Mouse (Mus musculus) heart, adult 2 months (tissue): ENCODE results near the gene Ap1m1.

Experiments used
- CTCF ChIP-seq: fragments of 200-600 bp; IDR thresholded peaks from 2 replicates; pipeline ENCODE4 v1.8.1; 2022; ENCODE audit warnings: antibody characterized with exemption, mild to moderate bottlenecking, moderate library complexity
- EP300 ChIP-seq: fragments of 200-500 bp; IDR thresholded peaks from 2 replicates; pipeline ENCODE4 v1.6.1; 2011; ENCODE audit warnings: low read depth, low read length, control low read depth; ENCODE audit not compliant: insufficient read depth

- TF ChIP-seq CTCF: no peak
- TF ChIP-seq EP300: peak; percentile 100
Observed at GRCm38 (mm10) chr8:72268356-72268755, 28.5 kb downstream of the Ap1m1 start.
